Mouse (Mus musculus): ENCODE data around the gene Fam160a1. TPM values are rescaled to one million over a fixed set of nuclear protein-coding genes. Genes with fewer than 3 reads are reported as not detected.

Gene Fam160a1
- total RNA-seq, 2 experiments from 2014 or later = 38.9 to 46.6 TPM

DNA sequence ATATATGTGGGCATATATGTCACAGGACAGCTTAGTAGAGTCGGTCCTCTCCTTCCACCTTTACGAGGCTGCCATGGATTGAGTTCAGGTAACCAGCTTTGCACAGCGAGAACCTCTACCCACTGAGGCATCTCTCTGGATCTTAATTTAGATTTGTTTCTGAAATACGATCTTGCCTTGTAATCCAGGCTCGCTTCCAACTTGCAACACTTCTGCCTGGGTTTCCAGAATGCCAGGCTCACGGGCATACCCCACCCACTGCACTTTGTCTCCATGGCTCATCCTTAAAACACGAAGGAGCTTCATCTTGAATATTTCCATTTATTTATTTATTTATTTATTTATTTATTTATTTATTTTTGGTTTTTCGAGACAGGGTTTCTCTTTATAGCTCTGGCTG, 131.8 kb downstream of the Fam160a1 start:
- DNase-seq (ENCODE audit: low spot score in 2 of 2) = no peak

DNA sequence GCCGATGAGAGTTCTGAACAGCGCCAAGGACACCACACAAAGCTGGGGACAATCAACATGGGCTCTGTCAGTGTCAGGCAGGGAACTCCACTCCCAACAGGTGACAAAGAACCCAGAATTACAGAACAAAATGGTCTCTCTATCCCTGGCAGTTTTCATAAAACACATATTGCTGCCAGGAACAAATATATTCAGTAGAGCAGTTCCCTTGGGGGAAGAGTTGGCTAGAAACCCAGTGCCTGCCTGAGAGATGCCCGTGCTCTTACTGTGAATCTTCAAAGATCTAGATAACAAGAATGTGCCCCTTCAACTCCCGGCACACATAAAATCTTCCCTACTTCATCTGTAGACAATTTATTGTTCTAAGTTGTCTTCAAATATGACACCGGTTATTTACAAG, 133.5 kb downstream of the Fam160a1 start:
- DNase-seq (ENCODE audit: low spot score in 2 of 2) = no peak

DNA sequence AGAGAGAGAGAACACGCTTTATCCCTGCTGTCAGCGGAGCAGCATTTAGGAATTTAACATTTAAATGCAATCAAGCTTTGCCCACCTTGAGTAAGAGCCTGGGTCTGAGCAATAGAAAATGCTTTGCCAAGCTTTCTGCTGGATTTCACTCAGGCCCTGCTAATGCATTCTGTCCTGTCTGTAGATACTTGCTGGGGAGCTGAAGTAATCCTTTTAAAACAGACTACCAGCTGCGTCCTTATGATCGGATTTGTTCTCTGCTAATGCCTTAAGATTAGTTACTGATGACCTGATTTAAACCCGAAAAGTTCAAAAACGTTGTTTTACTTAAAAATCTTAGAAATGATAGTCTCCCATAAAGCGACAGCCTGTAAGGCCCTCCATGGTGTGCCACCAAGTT, 136.0 kb downstream of the Fam160a1 start:
- no peak for DNase-seq (ENCODE audit: low spot score in 2 of 2)

DNA sequence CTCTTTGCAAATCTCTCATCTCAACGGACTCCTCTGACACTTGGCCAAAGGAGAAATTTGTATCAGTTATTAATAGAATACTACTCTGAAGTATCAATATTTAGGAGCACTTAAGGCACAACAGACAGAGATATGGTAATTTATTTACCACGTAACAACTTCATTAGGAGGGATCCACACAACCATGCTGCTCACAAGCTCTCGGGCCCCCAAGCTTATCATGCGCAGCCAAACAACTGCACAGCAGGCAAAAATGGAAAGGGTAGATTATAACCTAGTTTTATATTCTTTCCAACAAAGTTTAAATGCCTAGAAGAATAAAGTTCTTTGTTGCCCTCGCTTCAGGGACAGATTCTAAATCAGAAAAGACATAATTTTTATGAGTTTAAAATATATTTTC, 137.1 kb downstream of the Fam160a1 start:
- no peak for DNase-seq (ENCODE audit: low spot score in 2 of 2)

DNA sequence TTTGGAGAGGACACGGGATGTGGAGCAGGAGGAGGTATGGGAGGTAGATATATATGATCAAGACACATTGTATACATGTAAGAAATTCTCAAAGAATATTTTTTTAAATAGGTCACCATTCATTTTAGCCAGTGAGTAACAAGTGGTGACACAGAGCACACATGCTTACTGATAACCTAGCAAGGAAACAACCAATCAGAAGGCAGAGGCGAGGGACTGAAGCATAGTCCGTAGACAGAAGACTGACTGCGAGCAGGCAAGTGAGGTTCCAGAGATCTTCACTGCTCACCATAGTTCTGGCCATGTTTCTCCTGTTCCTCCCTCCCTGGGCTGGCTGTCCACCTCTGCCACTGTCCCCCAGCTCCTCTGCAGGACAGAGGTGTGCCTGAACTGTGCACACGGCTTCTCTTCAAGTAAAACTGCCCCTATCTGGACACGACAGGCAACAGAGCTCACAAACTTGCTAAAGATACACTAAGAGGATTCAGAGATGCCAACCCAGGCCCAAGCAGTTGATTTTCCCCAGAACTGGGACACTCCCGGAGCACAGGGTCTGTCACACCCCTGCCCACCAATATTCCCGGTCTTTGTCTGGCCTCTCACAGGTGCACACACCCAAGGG, 137.7 kb downstream of the Fam160a1 start:
- no peak for DNase-seq (ENCODE audit: low spot score in 2 of 2)

DNA sequence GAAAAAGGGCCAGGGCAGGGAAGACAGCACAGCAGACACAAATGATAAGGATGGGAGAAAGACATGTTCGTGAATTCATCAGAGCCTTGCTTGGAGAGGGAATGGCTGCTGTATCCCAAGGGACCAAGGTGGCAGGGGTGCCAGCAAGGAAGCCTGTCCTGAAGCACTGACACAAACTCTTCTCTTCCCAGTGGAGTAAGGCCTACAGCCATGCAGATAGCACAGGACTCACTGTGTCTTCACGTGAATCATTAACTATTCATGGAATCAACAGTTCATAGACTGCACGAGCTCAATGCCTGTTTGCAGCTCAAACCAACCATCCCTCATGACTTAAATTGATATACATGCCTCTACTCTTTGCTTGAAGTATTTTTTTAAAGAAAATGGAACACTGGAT, 139.1 kb downstream of the Fam160a1 start:
- DNase-seq (ENCODE audit: low spot score in 2 of 2) = no peak

DNA sequence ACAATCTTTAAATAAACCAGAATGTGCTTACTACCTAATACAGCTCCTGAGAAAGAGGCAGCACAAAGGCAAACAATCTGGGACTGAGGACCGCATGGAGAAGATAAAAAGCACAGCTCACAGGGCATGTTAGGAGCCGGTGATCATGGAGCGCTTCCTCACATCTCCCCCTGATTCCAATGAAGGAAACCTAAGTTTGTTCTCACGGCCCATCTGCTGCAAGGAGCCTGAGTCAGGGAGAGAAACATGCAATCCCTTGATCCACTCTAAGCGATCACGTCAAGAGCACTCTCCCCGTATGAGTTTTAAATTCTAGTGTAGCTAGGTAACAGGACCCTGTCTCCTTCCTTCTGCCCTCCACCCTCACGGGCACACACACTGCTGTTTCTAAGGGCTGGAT, 140.0 kb downstream of the Fam160a1 start:
- DNase-seq (ENCODE audit: low spot score in 2 of 2) = no peak

DNA sequence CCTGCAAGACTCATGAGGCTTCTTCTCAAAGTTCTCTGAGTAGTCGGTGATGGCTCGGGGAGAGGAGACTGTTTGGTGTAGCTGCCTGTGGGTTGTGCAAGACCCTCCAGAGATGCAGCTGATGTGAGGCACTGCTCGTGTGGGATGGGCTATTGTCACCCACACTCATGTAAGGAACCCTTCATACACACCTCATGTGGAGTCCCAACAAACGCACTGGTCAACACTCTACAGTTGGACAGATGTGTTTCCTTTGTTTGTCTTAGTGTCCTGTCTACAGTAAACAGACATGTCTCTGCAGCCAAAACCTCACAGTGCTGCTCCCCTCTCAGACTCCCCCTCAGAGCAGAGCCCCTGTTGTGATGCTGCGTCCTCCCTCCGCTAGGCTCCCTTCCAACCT, 147.2 kb downstream of the Fam160a1 start:
- no peak for DNase-seq (ENCODE audit: low spot score in 2 of 2)

DNA sequence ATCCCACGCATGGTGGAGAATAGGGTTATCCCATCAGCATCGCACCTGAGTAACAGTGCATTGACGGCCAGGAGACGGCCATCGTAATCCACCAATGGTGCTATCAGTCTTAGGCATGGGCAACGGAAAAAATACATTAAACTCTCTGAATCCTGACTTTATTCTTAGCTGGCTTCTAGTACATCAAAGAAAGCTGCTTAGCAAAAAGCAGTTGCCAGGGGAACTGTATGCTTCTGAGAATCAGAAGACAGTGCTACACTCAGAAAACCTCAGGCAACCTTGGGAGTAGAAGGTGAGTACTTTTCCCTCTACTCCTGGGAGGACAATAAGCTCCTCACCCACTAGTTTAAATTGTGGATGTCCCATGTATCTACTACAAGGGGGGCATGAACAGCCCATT, 149.4 kb downstream of the Fam160a1 start:
- DNase-seq (ENCODE audit: low spot score in 2 of 2) = no peak

DNA sequence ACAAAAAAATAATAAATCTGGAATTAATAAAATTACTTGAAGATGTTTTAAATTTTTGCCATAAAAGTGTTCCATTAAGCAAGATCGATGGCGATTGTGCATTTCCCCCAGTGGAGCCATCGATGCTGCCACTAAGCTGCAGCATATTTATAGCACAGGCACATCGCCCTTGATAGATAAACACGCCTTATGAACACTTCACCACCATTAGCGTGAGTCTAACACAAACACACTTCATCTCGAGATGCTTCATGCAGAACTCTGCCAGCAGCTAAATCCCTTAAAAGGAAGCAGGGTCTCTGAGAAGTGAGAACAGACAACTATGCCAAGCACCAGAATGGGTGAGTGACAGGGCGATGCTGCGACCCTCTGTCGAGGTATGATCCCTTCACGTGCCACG, 150.4 kb downstream of the Fam160a1 start:
- DNase-seq (ENCODE audit: low spot score in 2 of 2) = no peak

DNA sequence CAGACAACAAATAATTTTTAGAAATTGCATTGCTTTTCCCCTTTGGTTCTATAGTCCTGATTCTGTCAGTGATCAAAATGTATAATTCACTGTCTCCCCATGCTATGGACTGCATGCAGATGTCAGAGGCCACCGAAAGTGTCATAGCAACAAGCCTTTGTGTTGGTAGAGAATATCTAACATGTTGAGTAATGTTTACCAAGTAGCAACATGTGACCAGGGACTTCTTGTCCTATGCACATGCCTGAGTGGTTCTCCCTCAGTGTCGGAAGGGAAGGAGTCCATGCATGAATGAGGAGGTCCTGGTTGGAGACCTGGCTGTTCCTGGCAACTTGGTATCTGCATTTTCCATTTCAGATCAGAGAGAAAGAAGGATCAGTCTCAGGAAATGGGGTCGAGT, 150.9 kb downstream of the Fam160a1 start:
- DNase-seq (ENCODE audit: low spot score in 2 of 2) = no peak

DNA sequence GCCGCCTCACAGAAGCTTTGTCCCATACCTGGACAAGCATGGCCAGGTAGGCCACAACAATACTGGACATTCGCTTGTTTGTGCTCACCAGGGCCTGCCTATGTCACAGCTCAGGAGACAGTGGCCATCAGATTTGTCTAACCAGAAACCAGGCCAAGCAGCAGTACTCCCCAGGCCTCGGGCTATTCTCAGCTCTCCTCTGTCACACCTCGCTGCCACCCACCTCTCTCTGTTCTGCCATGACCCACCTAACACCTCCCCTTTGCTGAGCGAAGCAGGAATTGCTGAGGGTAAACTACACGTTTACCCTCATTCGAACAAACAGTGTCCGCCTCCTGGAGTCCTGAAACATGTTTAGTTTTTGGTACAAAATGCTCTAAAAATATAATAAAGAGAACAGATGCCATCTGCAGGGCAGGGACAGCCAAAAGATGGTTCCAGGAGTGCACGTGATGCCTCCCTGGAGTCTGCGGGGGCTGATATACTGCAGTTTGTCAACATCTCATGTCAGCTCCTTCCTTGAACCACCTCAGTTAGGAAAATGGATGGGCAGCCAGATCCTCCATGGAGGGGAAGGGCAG, 152.4 kb downstream of the Fam160a1 start:
- DNase-seq (ENCODE audit: low spot score in 2 of 2) = no peak

DNA sequence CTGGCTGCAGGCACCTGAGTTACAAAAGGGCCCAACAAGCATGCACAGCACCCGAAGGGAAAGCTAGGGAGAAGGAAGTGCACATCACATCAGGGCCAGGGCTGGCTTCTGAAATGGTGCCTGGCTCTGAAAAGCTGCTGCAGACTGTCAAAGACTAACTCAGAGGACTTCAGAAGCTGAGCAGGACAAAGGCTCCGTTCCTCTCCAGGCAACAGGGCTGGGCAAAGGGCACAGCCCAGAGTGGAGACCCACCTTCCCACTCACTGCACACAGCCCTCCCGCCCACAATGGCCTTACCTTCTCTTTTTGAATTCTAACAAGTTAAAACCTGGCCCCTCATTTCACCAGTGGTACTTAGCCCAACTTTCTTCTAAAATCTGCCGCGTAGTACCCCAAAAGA, 153.3 kb downstream of the Fam160a1 start:
- DNase-seq (ENCODE audit: low spot score in 2 of 2) = no peak

DNA sequence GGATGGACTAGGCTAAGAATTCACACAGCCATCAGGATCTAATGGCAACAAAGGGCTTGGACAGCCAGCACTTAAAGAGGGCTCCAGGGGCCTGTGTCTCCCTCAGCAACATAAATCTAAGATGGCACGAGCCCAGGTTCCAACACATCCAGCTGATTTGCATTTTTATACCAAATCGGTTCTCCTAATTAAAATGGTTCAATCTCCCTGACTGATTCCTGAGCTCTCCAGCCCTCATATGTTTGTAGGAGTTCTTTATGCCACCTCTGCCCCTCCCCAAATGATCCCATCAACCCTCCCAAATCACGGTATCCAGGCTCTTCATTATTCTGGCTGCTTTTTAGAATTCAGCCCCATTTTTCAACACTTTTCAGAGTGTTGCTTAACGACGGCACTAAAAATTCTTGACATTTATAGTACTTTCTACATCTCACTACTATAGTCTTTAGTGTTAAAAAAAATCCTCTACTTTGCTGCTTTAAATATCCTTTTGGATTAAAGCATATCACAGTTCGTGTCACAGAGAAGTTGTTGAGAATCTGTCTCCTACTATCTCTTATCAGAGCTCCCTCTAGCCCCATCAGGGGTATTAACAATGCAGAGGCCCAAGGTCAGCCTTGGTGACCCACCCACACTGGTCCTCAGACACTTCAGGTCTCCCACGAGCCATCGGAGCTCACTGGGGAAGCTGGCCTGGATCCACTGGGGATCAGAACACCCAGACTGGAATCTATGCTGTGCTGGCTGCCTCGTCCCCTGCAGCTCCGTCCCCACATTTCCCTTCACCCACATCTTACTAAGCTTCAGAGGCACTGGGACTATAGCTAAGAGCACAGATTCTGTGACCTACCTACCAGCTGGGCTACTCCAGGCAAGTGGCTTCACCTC, 154.9 kb downstream of the Fam160a1 start:
- DNase-seq (ENCODE audit: low spot score in 2 of 2) = no peak

DNA sequence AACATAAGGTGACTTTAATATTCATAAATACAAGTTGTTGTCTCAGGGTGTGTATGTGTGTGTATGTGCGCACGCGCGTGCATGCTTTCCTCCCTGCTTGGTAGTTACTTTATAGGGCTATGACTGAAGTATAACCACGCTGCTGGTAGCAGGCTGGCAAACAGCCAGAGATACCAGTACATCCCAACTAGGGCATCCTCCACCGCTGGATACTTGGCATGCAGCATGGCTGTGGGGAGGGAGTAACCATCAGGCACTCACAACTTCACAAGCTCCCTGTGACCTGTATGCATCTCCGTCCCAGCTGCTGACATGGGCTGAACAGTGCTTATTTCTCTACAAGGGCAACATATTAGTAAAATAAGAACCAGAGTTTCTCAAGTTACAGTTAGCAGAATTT, 157.4 kb downstream of the Fam160a1 start:
- DNase-seq (ENCODE audit: low spot score in 2 of 2) = no peak

DNA sequence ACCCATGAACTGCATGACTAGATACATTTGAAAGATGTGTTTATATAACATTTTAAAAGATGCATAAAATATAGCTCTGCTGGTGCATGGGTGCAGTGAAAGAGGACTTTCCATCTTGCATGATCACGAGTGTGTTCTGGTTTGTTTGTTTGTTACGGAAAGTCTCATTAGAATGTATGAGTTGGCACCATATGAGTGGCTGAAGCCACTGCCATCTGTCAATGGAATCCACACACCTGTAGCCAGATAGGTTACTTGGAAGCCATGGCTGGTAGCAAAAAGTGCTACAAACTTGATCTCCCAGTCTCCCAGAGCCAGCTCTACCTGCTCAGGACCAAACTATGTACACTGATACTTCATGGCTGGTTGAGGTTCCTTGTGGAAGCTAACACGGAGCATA, 161.6 kb downstream of the Fam160a1 start:
- no peak for DNase-seq (ENCODE audit: low spot score in 2 of 2)

DNA sequence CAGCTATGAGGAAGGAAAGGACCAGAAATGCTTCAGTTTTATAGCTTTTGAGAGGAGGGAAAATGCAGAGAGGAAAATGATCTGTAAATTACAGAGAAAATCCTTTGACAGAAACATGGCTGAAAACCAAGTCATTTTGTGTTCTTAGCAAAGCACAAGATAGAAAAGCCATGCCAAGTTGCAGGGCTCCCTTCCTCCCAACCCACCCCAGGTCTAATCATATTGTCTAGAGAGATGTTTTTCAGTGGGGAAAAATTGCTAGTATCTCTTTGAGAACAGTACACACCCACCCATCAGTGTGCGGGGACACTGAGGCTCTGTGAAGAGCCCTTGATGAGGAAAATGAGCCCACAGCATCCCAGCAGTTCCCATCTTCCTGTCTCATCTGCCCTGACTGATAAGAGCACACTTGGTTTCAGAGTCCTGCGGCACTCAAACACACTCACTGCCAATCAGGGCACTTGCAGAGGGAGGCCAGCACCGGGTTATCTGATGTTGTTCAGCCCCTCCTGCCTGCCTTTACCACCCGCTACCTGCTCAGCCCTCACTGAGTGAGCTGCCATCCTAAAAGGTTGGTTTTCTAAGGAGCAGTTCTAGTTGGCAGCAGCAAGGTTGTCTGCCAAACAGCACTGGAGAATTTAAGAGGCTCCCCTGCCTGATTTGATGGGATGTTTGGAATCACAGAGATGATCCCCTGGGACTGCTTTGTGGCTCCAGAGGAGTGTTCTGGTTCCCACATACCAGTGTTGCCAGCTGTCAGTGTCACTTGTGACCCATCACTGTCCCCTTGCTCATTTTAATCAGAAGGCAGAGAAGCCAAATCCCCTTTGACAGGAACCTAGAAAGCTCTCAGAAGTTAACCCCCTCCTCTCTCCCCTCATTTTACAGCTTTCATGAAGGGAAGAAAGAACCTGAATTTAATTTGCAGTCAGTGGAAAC, 164.1 kb downstream of the Fam160a1 start:
- DNase-seq (ENCODE audit: low spot score in 2 of 2) = no peak

DNA sequence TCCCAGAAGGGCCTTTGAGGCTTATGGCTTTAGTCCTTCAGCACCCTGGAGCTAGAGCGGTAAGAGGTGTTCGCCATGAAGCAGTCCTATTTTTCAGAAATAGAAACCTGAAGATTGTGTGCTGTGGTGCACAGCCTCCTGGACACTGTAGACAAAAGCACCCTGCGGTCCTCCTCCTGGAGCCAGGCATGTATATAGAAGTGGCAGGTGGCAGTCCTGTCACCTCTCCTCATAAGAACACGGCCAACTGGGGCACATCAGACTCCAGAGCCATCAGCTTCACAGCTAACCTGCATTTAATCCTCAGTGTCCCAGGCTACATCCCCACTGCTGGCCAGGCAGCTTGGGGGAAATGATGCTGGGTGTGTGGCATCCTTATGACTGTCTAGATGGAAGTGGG, 167.9 kb downstream of the Fam160a1 start:
- no peak for DNase-seq (ENCODE audit: low spot score in 2 of 2)

DNA sequence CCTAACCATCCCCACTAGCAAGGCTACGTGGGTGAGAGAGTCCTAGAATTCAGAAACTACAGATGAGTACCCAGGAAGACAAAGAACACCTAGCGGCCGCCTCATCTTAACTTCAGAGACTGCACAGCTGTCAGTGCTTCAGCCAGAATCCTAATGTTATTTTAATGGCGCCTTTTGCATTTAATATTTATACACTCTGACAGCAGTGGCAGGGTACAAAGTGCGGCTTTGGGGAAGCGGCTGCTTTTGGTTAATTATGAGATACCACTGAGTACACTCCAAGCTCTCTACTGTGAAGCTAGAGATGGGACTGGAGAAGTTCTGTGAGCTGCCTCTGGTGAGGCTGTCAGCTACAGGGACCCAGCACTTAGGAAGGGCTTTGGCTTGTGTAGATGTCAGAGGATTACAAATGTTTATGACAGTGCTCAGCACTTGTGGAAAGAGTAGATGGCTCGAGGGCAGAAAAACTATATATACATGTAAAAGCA, 171.5 kb downstream of the Fam160a1 start:
- no peak for DNase-seq (ENCODE audit: low spot score in 2 of 2)

DNA sequence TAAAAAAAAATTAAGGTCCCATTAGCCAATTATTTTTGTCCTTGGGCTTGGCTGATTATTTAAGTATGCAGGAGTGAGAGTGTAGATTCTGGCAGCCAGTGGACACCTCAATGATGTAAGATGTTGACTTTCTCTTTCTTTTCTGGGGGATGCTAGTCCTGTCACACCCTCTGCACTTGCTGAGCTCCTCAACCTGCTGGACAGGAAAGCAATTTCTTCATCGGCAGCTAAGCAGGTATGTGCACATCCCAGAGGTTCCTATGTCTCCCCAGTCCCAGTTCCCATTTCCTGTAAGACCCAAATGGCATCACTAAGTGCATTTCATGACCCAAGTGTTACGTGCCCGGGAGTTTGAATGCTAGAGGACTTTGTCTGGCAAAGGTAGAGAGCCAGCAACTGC, 172.3 kb downstream of the Fam160a1 start:
- DNase-seq (ENCODE audit: low spot score in 2 of 2) = no peak

DNA sequence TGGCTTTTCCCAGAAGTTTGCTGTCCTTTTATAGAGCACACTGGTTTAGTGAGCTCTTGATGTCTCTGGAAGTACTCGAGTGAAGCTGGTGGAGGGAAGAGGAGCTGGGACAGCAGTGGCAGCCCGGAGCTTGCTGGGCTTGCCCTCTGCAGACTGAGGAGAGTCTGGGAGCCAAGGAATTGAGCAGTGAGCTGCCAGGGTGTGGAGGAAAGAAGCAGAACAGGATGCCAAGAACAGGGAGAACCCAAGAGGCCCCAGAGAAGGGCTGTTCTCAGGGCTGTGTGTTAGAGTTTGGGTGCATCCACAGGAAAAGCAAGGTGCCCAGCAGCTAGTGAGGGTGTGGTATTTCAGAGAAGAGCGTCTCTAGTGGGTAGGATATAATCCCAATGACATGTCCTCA, 175.3 kb downstream of the Fam160a1 start:
- no peak for DNase-seq (ENCODE audit: low spot score in 2 of 2)

All from gastrocnemius, postnatal 4 days (tissue).